23 mouse cellular contexts compared by ENCODE assay signal in the genomic region with DNA sequence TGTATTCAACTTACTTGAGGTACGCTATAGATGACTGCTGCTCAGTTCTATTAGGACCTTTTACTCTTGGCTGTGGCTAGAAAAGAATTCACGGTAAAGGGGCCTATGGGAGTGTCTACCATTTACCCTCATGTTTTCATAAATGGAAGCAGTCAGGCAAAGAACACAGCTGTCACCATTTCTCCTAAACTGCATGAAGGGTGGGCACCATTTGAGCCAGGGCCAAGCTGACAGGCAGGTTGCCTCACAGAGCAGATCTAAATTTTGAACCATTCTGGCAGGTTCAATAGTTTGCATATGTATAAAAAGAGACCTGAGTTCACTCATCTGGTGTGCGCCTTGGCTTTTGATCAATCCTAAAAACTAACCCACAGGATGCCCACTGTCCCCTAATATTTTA.
DNase-seq lines count a peak whose midpoint lies in the region; ATAC-seq and TF ChIP-seq lines count a peak whose summit lies in the region.
"Had no signal": no experiment of that assay in that cellular context is flagged by ENCODE, and none has a peak within 500 bp of the region (broad histone marks: within the 10 kb centered on the region; RNA-seq: fewer than 3 reads in every experiment).

No protein-coding gene starts in this region.

- no peaks in the 10 kb centered on the region for H3K9me3 ChIP-seq in forebrain, embryonic 16.5 days (ENCODE audit: control insufficient read depth, low read length)
- H3K9me3 ChIP-seq in forebrain, embryonic 13.5 days (replicated peaks): no peaks in the 10 kb centered on the region
- H3K9me3 ChIP-seq: embryonic facial prominence, embryonic 10.5 days; embryonic facial prominence, embryonic 13.5 days; forebrain, embryonic 12.5 days; heart, embryonic 10.5 days; heart, embryonic 13.5 days; hindbrain, embryonic 13.5 days had no signal

- no peak for TF ChIP-seq POLR2A in kidney, adult 2 months (IDR thresholded peaks at IDR 0.05; ENCODE audit: low read depth, low read length)
- TF ChIP-seq POLR2A in brain, embryonic 14.5 days (IDR thresholded peaks at IDR 0.05; ENCODE audit: borderline replicate concordance, extremely low read depth, insufficient read depth, insufficient read length, poor library complexity, severe bottlenecking): no peak

- H3K4me3 ChIP-seq in forebrain, embryonic 16.5 days (replicated peaks; ENCODE audit: low read length): no peak overlapping the region
- no peak overlapping the region for H3K4me3 ChIP-seq in forebrain, embryonic 13.5 days
- H3K4me3 ChIP-seq in kidney, adult 2 months (ENCODE audit: insufficient read depth, low read depth, low read length): no peak overlapping the region
- H3K4me3 ChIP-seq: embryonic facial prominence, embryonic 10.5 days; embryonic facial prominence, embryonic 13.5 days; erythroblast, embryonic 14.5 days; forebrain, embryonic 12.5 days; heart, adult 2 months; heart, embryonic 10.5 days; heart, embryonic 13.5 days; hindbrain, embryonic 13.5 days had no signal

- peak; percentile 62 to 77 for DNase-seq in cerebellum, postnatal 10 days
- DNase-seq in cerebellum, adult 11-12 months: no peak
- no peak for DNase-seq in kidney, adult 2 months
- DNase-seq in kidney, postnatal 10 days: no peak
- peak; percentile 46 for DNase-seq in brain, embryonic 14.5 days (ENCODE audit: low read depth)
- DNase-seq: adrenal gland, postnatal 25 days; cerebellum, adult 11 months; cerebellum, adult 8-10 months; cerebellum, postnatal 25 days; gastrocnemius, postnatal 10 days; heart, postnatal 4 days had no signal

- TF ChIP-seq CTCF in kidney, adult 2 months (conservative IDR thresholded peaks at IDR 0.05; ENCODE audit: insufficient read depth, insufficient read length, low read depth, low read length): no peak
- no peak for TF ChIP-seq CTCF in brain, embryonic 14.5 days (IDR thresholded peaks at IDR 0.05; ENCODE audit: borderline replicate concordance, extremely low read depth, insufficient read depth, insufficient read length)

- no peaks in the 10 kb centered on the region for H3K36me3 ChIP-seq in forebrain, embryonic 16.5 days (ENCODE audit: control insufficient read depth, insufficient read depth)
- H3K36me3 ChIP-seq in forebrain, embryonic 13.5 days (ENCODE audit: poor library complexity, severe bottlenecking): no peaks in the 10 kb centered on the region
- no peaks in the 10 kb centered on the region for H3K36me3 ChIP-seq in kidney, adult 2 months (ENCODE audit: control insufficient read depth, insufficient read depth, low read length)
- H3K36me3 ChIP-seq: embryonic facial prominence, embryonic 10.5 days; embryonic facial prominence, embryonic 13.5 days; forebrain, embryonic 12.5 days; heart, embryonic 10.5 days; heart, embryonic 13.5 days; hindbrain, embryonic 13.5 days had no signal

- H3K27me3 ChIP-seq in forebrain, embryonic 16.5 days (replicated peaks; ENCODE audit: control insufficient read depth, insufficient read depth, low read length): no peaks in the 10 kb centered on the region
- H3K27me3 ChIP-seq in forebrain, embryonic 13.5 days: no peaks in the 10 kb centered on the region
- no peaks in the 10 kb centered on the region for H3K27me3 ChIP-seq in kidney, adult 2 months (replicated peaks; ENCODE audit: control insufficient read depth, insufficient read depth, low read length)
- H3K27me3 ChIP-seq: embryonic facial prominence, embryonic 13.5 days; forebrain, embryonic 12.5 days; heart, embryonic 13.5 days; hindbrain, embryonic 13.5 days had no signal

- H3K4me1 ChIP-seq in forebrain, embryonic 16.5 days (replicated peaks; ENCODE audit: control insufficient read depth, insufficient read depth, low read length): no peaks in the 10 kb centered on the region
- H3K4me1 ChIP-seq in forebrain, embryonic 13.5 days: no peaks in the 10 kb centered on the region
- no peaks in the 10 kb centered on the region for H3K4me1 ChIP-seq in kidney, adult 2 months (ENCODE audit: control insufficient read depth, insufficient read depth, low read length)
- H3K4me1 ChIP-seq: embryonic facial prominence, embryonic 10.5 days; embryonic facial prominence, embryonic 13.5 days; forebrain, embryonic 12.5 days; heart, embryonic 10.5 days; heart, embryonic 13.5 days; hindbrain, embryonic 13.5 days had no signal

- peak; percentile 50; the same call in 1 of the 2 replicates for ATAC-seq in forebrain, embryonic 16.5 days
- no peak for ATAC-seq in forebrain, embryonic 13.5 days
- ATAC-seq: activated CD4-positive, CD25-positive, alpha-beta regulatory T cell, adult 4 months; intestine, postnatal 0 days had no signal

- 77% methylated on average over 3 of the region's 3 CpGs for WGBS in forebrain, embryonic 16.5 days
- 86% methylated on average over 3 of the region's 3 CpGs for WGBS in forebrain, embryonic 13.5 days
- whole genome bisulfite sequencing in kidney, adult 2 months: 80% methylated on average over 3 of the region's 3 CpGs

- no peak overlapping the region for H3K9ac ChIP-seq in forebrain, embryonic 16.5 days (replicated peaks; ENCODE audit: low read depth, low read length)
- H3K9ac ChIP-seq in forebrain, embryonic 13.5 days: no peak overlapping the region
- H3K9ac ChIP-seq: embryonic facial prominence, embryonic 13.5 days; forebrain, embryonic 12.5 days; heart, embryonic 13.5 days; hindbrain, embryonic 13.5 days had no signal

- H3K27ac ChIP-seq in forebrain, embryonic 16.5 days (ENCODE audit: low read length): no peak overlapping the region
- H3K27ac ChIP-seq in forebrain, embryonic 13.5 days: no peak overlapping the region
- H3K27ac ChIP-seq in kidney, adult 2 months (ENCODE audit: insufficient read depth, low read depth, low read length): 0 out of 2 replicates have a peak overlapping the region, but pooled peaks have one; percentile 38
- H3K27ac ChIP-seq: embryonic facial prominence, embryonic 10.5 days; embryonic facial prominence, embryonic 13.5 days; forebrain, embryonic 12.5 days; heart, adult 2 months; heart, embryonic 10.5 days; heart, embryonic 13.5 days; hindbrain, embryonic 13.5 days had no signal

- no peak overlapping the region for H3K4me2 ChIP-seq in forebrain, embryonic 16.5 days (ENCODE audit: low read length)
- no peak overlapping the region for H3K4me2 ChIP-seq in forebrain, embryonic 13.5 days
- H3K4me2 ChIP-seq: embryonic facial prominence, embryonic 13.5 days; forebrain, embryonic 12.5 days; heart, embryonic 13.5 days; hindbrain, embryonic 13.5 days had no signal

Comparison
In these comparisons a context has a peak if more than half of its experiments do, and no peak if none do; other contexts are left out.
1. DNase-seq: peak in cerebellum, postnatal 10 days (2 of 2) and brain, embryonic 14.5 days (single experiment); none in cerebellum, adult 11-12 months (single experiment), kidney, adult 2 months (single experiment) and kidney, postnatal 10 days (single experiment).